Mouse (Mus musculus) bone marrow macrophage, adult 2 months (primary cell): ENCODE data around the gene Ptbp1.

Experiments used
- CTCF ChIP-seq: IDR thresholded peaks from 2 replicates; pipeline ENCODE4 v1.5.1; 2012; ENCODE audit warnings: low read depth, mild to moderate bottlenecking, low read length, moderate library complexity
- POLR2A ChIP-seq: IDR thresholded peaks from 2 replicates; pipeline ENCODE4 v1.6.1; 2012; ENCODE audit warnings: mild to moderate bottlenecking, low read depth, low read length, borderline replicate concordance

DNA sequence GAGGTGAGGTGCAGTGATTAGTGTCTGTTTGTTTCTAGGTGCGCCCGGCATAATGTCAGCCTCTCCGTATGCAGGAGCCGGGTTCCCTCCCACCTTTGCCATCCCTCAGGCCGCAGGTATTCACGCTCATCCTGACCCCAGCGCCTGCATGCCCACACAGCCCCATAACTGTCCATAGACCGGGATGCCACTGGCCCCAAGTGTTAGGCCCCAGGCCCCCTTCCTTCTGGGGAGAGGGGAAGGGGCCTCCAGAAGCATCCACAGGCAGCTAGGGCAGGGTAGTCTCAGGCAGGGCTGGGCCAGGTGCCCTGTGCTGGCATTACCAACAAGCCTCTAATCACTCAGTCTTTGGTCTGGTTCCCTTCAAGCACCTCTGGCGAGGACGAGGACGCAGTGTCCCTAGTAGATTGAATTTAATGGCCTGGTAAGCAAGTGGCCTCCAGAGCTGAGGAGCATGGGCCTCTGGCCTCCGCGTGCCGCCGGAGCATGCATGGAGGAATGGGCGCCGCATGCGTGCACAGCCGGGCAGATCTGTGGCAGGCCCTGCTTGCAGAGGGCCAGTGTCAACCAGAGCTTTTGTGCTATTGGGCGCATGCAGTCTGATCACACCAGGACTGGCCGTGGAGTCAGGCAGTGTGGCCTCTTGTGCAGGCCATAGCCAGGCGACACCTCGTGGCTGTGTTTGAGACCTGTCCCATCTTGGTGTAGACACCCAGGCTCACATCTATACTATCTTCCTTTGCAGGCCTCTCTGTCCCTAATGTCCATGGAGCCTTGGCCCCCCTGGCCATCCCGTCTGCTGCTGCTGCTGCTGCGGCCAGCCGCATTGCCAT is 6.1 kb downstream of the Ptbp1 start:
- no peak for TF ChIP-seq CTCF
- TF ChIP-seq POLR2A, result no peak
